Mouse (Mus musculus) myocyte (in vitro differentiated cells): Measurements from ENCODE around the gene Prex1.

Experiments
- CEBPB ChIP-seq: IDR thresholded peaks from 2 replicates; pipeline ENCODE4 v1.6.1; 2011; ENCODE audit warnings: mild to moderate bottlenecking, moderate library complexity; ENCODE audit not compliant: poor library complexity, insufficient read depth, severe bottlenecking
- E2F4 ChIP-seq: IDR thresholded peaks from one replicate; pipeline ENCODE4 v1.6.1; 2011; ENCODE audit warnings: mild to moderate bottlenecking, control low read depth, moderate library complexity; ENCODE audit not compliant: insufficient read depth
- MAX ChIP-seq: IDR thresholded peaks from one replicate; pipeline ENCODE4 v1.6.1; 2011; ENCODE audit warnings: low read depth, mild to moderate bottlenecking, control low read depth
- MYOD1 ChIP-seq, 3 experiments: IDR thresholded peaks; one replicate each; pipeline ENCODE4 v1.6.1; 2011; ENCODE audit warnings: control low read depth in 2 of 3, low read depth in 2 of 3, mild to moderate bottlenecking in 2 of 3, moderate library complexity in 1 of 3; ENCODE audit not compliant: insufficient read length in 2 of 3, control insufficient read depth in 1 of 3
- MYOG ChIP-seq, 3 experiments: IDR thresholded peaks; one replicate each; pipeline ENCODE4 v1.6.1; 2011; ENCODE audit warnings: control low read depth in 2 of 3, low read depth in 2 of 3, mild to moderate bottlenecking in 2 of 3; ENCODE audit not compliant: insufficient read length in 2 of 3, control insufficient read depth in 1 of 3, insufficient read depth in 1 of 3
- POLR2A ChIP-seq: IDR thresholded peaks from one replicate; pipeline ENCODE4 v1.6.1; 2011; ENCODE audit warnings: low read depth, mild to moderate bottlenecking, control low read depth, moderate library complexity; ENCODE audit not compliant: insufficient read length
- POLR2AphosphoS2 ChIP-seq: IDR thresholded peaks from one replicate; pipeline ENCODE4 v1.6.1; 2011; ENCODE audit warnings: low read depth, control low read depth; ENCODE audit not compliant: insufficient read length
- REST ChIP-seq: IDR thresholded peaks from one replicate; pipeline ENCODE4 v1.6.1; 2011; ENCODE audit warnings: mild to moderate bottlenecking, control low read depth, moderate library complexity; ENCODE audit not compliant: insufficient read depth, insufficient read length
- TCF12 ChIP-seq: IDR thresholded peaks from one replicate; pipeline ENCODE4 v1.6.1; 2011; ENCODE audit warnings: mild to moderate bottlenecking, control low read depth; ENCODE audit not compliant: poor library complexity, insufficient read depth, severe bottlenecking
- USF1 ChIP-seq: IDR thresholded peaks from one replicate; pipeline ENCODE4 v1.6.1; 2011; ENCODE audit warnings: low read depth, mild to moderate bottlenecking, control low read depth, moderate library complexity

- TF ChIP-seq POLR2A (no peak), USF1 (no peak), MYOD1 (IDR thresholded peaks at IDR 0.05; ENCODE audit: control insufficient read depth in 1 of 3, insufficient read length in 2 of 3, low read depth in 2 of 3) (no peak), POLR2AphosphoS2 (no peak), REST (no peak), MAX (no peak), MYOG (IDR thresholded peaks at IDR 0.05; ENCODE audit: control insufficient read depth in 1 of 3, insufficient read depth in 1 of 3, insufficient read length in 2 of 3, low read depth in 2 of 3) (no peak), E2F4 (no peak), TCF12 (no peak), CEBPB (no peak)
Observed at GRCm38 (mm10) chr2:166694616-166695015, 19.0 kb downstream of the Prex1 start.
